Mouse (Mus musculus) bone marrow, adult 2 months (tissue): ENCODE measurements around the gene Ticam1.

ENCODE experiments used
- CTCF ChIP-seq: fragments of 200-500 bp; IDR thresholded peaks from 2 replicates; pipeline ENCODE4 v1.5.1; 2011; ENCODE audit warnings: low read length, control low read depth; ENCODE audit not compliant: control insufficient read depth, insufficient read depth
- POLR2A ChIP-seq: fragments of 200-500 bp; IDR thresholded peaks from 2 replicates; pipeline ENCODE4 v1.6.1; 2011; ENCODE audit warnings: low read depth, mild to moderate bottlenecking, control low read depth, low read length, borderline replicate concordance; ENCODE audit not compliant: control insufficient read depth

DNA sequence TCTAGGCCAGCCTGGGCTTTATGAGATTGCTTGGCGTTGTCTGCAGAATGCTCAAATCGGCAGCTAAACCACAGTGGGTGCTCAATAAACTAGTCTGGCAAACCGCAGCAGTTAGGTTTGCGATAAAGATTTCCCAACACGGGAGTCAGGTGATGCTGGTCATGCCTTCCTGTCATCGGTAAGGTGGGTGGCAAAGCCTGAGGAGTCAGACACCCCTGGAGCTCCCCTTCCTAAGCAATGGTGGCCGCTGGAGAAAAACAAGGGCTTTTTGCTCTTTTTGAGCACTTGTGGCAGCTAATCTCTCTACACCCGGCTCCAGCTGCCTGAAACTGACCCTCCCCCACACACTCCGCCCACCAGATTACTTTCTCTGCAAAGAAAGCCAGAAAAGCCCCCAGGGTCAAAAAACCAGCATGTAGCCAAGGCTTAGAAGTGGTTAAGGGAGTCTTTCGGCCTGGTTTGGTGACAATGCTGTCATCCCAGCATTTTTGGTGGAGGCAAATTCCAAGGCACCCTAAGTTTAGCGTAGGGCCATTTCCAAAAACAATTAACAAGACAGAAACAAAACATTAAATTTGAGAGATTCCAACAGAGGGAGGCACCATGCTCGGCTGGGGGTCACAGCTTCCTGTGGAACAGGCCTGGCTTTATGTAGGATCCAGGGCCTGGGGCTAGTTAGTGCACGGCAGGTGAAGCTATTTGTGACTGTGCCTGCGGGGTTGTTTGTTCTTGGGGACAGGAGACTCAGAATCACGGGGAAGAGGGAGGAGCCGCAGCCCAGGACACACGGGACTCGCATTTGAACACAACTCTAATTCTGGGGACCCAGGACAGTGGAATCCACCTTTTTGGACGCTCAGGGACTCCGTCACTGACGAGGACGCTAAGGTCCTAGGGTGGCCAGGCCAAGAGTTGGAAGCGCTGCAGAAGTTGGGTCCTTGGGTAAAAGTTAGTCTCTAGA lies 13.1 kb upstream of the Ticam1 start:
- TF ChIP-seq POLR2A (no peak), CTCF (no peak)
